Mouse (Mus musculus) spleen, postnatal 14 days (tissue): Measurements from ENCODE around the gene Gsto2.
"Not testable (repeated sequence)": the region's sequence is repeated elsewhere in the genome, so short reads cannot be mapped to it uniquely, and the experiment has no call there.

Experiments
- DNase-seq, 2 experiments: peaks; one replicate each; pipeline ENCODE4 v3.0.0; 2021 to 2022; ENCODE audit warnings: low spot score in 2 of 2

Gsto2 gene

GRCm38 (mm10) chr19:47865353-47865947 lies at the start of gene Gsto2:
Gene Gsto2, plus strand, starts transcription at chr19:47865534.
- peak; percentile 84 to 89 for DNase-seq

DNA sequence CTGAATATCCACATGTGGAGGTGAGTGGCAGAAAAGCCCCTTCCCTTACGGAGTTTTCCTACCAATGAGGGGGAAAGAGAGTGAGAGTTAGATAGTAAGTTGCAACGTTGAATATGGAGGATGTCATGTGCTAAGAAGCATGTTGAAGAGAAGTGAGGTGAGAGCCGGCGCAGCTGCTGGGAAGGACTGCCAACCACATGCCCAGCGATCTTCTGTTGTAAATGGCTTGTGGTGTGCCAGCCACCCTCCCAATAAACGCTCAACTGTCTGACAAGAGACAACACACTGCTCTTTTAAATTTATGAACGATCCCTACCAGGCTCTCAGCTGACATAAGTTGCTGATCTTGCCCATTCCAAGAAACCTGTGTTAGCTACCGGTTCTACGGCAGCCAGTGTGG lies 47.6 kb upstream of the Gsto2 start:
- no peak for DNase-seq

DNA sequence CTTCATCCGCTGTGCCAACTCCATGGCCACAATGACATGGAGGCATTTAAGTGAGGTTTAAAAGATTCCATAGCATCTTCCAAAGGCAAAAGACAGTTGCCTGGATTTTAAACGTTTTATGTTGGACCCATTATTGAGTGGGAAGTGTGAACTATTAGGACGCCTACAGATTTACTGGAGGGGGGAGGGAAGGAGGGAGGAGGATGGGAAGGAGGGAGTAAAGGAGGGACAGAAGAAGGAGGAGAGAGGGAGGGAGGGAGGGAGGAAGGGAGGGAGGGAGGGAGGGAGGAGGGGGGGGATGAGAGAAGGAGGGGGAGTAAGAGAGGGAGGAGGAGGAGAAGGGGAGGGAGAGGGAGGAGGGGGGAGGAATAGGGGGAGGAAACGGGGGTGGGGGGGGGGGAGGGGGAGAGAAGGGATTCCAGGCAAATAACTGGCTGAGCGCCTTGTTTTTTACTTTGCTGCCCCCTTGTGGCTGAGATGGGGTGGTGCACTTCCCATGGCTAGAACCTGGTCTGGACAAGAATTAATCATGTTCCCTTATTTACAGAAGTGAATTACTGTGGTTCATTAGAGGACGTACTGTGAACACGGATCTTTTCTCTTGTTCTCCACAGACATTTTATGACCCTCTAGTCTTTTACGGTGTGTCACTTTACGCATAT lies 44.4 kb upstream of the Gsto2 start:
- DNase-seq = peak in 1 of 2 experiments; percentile 57

DNA sequence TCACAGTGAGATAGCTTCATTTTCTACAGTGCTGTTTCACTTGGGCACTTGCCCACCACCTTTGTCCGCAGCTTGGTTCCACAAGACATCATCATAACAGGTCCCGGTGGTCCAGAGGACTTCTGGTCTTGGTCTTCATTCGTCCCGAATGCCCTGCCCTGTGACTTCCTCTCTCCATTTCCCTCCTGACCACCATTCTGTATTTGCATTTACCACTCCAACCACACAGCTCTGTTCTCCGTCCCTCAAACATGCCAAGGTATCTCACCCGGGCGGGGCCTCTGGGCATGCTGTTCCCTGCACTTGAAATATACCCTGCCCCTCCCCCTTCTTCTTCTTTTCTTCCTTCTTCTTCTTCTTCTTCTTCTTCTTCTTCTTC lies 43.9 kb upstream of the Gsto2 start:
- DNase-seq = no peak

- no peak for DNase-seq
These were observed 43.1 kb upstream of the Gsto2 start for GRCm38 (mm10) chr19:47822143-47822796.

DNA sequence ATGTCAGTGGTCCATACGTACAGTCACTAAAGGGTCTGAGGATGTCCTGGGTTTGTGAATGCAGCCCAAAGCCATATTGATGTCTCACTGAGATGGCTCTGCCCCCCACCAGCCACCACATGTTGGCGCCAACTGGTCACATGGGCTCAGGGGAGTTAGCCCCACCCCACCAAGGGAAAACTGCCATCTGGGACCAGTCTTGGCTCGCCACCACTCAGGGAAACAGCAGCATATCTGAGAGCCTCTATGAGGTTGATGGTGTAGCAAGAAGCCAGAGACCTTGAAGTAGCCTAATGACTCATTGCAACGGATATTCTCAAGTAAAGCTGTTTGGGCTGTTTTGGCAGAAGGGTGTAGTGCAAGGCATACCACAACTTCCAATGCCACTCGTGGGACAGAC lies 41.3 kb upstream of the Gsto2 start:
- DNase-seq = no peak

- no peak for DNase-seq
These were observed 35.4 kb upstream of the Gsto2 start for GRCm38 (mm10) chr19:47829913-47830450.

- no peak for DNase-seq
These were observed 34.2 kb upstream of the Gsto2 start for GRCm38 (mm10) chr19:47831111-47831510.

DNA sequence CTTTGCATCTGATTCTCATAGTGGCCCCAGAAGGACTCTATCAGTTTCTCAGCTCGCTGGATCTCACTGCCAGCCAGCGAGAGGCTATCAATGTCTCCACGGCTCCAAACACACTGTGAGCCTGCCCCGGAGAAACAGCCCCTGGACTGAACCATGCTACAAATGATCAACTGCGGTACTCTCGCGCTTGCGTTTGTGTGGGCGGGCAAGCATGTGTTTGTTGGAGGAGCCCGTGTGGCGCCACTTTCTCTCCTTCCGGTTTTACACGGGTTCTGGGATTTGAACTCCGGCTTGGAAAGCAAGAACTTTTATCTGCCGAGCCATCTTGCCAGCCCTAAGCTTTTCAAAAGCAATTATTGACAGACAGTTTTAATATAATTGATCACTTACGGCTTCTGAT lies 33.0 kb upstream of the Gsto2 start:
- DNase-seq = no peak

DNA sequence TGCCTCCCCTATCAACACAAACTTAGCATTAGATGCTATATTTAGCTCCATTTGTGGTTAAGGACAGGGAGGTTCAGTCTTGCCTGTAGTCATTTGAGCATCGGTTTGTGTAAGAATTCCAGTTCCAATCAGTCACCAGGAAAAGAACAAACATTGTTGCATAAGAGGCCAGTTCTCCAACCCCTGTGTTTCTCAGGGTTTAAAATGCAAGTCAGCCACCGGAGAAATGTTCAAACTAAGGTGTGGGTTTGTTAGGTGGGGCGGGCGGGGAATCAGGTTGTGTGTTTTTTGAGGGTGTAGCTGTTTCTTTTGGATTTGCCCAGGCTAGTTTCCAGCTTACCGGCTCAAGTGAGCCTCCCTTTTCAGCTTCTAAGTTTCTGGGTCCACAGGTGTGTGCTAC lies 30.7 kb upstream of the Gsto2 start:
- DNase-seq = no peak

DNA sequence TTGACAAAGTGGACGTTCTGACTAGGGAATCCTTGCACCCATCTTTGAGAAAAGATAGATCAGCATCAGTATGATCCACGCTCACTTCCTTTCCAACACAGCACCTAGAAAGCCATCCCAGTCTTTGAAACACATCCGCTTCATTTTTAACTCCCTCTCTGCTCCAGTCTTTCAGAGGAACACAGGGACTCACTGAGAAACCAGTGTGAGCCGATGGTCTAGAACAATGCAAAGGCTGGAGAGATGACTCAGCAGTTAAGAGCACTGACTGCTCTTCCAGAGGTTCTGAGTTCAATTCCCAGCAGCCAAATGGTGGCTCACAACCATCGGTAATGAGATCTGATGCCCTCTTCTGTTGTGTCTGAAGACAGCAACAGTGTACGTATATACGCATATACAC lies 29.6 kb upstream of the Gsto2 start:
- DNase-seq = no peak

GRCm38 (mm10) chr19:47836701-47837526 lies 28.4 kb upstream of the Gsto2 start:
- DNase-seq = peak in 1 of 2 experiments; percentile 4

DNA sequence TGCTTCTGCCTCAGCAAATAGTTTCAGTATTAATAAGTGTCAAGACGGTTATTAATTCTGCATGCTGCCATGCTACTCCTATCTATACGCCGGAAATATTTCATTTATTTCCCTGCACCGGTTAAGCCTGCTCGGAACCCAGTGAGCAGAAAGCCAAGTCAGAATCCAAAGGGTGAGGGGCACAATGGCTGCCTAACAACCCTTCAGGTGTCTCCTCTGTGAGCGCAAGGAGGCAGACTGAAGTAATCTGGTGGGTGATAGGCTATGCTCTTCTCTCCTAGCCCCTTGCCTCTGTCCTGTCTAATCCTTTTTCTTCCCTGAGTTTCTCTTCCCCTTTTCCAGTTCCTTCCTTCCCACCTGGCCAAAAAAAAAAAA lies 27.8 kb upstream of the Gsto2 start:
- DNase-seq = no peak

DNA sequence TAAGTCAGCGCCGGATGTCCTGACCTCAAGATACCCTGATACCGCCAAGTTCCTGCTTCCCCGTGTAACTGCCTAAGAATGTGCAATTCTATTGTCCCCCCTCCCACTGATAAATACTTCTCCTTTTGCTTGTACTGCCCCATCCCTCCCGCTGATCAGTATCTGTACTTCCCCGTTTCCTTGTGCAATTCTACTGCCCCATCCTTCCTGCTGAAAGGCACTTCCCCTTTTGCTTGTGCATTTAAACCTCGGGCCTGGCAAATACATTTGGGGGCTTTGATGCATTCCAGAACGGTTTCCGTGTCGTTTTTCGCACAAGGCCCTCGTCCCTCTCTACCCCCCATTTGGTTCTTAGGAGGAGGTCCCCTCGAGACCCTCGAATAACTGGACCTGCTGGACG lies 24.1 kb upstream of the Gsto2 start:
- not testable (repeated sequence) for DNase-seq

DNA sequence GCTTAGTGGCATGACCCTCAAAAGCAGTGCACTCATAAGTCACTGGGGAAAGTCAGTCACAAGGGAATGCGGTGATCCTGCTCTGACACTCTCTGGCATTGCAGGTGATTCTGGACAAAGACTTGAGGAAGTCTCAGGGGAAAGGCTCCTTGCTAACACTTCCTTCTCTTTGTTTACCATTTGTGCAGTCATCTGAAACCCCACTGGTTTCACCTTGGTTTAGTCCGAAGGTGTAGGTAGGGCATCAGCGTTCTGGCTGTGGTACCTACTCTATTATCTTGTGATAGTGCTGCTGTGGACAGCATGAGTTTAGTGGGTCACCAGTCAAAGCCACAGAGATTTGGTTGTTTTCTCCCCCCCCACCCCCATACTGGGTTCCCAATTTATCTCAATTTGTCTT lies 15.6 kb upstream of the Gsto2 start:
- no peak for DNase-seq

DNA sequence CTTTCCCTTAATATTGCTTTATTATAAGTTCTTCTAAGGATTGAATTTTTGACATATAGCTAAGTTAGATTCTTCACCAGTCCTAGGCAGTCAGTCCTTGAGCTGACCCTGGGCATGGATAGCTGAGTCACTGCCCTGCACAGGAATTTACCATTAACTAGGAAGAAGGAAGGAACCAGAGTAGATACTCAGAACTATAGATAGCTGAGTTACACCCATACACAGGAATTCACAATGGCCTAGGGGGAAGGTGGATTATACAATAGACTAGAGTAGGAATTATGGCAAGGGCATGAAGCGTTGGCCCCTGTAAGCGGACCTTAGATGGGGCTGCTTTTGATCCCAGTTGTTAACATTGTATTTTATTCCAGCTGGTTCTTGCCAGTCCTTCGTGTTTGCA lies 13.2 kb upstream of the Gsto2 start:
- not testable (repeated sequence) for DNase-seq

GRCm38 (mm10) chr19:47853053-47853452 lies 12.3 kb upstream of the Gsto2 start:
- no peak for DNase-seq

- DNase-seq = no peak
These were observed 11.2 kb upstream of the Gsto2 start for GRCm38 (mm10) chr19:47853951-47854795.

GRCm38 (mm10) chr19:47854796-47855783 lies 10.2 kb upstream of the Gsto2 start, which contains the start of gene Gsto1:
Gene Gsto1, plus strand, starts transcription at chr19:47854970.
- DNase-seq = peak; percentile 53 to 65
